Mouse (Mus musculus): Measurements from ENCODE around the gene Faim. TPM values are rescaled to one million over a fixed set of nuclear protein-coding genes. Genes with fewer than 3 reads are reported as not detected.

Gene Faim
- polyA plus RNA-seq, 1 experiment, result 2.9 TPM

DNA sequence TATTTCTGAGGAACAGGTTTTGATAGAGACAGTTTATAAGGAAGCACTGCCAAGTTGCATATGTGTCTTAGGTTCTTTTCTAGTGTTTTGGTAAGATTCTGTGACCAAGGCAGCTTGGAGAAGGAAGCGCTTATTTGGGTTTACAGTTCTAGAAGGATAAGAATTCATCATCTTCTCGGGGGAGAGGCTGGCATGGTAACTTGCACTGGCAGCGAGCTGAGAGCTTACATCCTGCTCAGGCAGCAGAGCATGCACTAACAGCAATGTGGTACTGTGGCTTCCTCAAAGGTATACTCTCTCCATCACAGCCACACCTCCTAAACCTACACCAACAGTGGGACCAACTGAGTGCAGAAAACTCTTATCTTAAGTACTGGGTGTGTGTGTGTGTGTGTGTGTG, 30.6 kb downstream of the Faim start:
- 51% methylated on average over 3 of the region's 3 CpGs for WGBS
- H3K27ac ChIP-seq (ENCODE audit: insufficient read depth, low read length), result no peak overlapping the region
- H3K36me3 ChIP-seq (ENCODE audit: control insufficient read depth, insufficient read depth, low read length), result no peaks in the 10 kb centered on the region
- DNase-seq (ENCODE audit: low read depth in 1 of 2, low spot score in 2 of 2), result no peak
- no peak overlapping the region for H3K4me3 ChIP-seq (ENCODE audit: extremely low read depth, insufficient read depth, insufficient read length)
- no peak for TF ChIP-seq POLR2A (IDR thresholded peaks at IDR 0.05; ENCODE audit: low read depth, low read length)
- no peak for TF ChIP-seq CTCF (IDR thresholded peaks at IDR 0.05; ENCODE audit: extremely low read depth, insufficient read depth, insufficient read length, insufficient replicate concordance)
- H3K27me3 ChIP-seq (ENCODE audit: control insufficient read depth, insufficient read depth, low read length), result no peaks in the 10 kb centered on the region
- H3K4me1 ChIP-seq (ENCODE audit: control insufficient read depth, insufficient read depth, insufficient read length), result no peaks in the 10 kb centered on the region

DNA sequence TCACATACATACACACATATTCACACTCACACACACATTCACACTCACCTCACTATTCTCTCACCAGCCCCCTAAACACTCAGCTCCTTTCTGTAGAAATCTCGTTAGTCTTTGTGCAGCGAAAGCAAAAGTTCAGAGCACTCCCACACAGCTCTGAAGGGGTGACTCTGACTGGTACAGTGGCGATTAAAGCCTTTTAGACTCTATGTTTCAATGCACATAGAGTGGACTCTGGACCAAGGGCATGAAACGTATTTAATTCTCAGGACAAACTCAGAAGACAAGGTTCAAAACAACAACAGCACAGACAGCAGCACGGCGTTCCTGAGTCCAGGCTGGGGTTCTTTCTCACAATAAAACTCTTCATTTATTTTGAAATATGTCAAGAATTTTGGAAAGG, 31.5 kb downstream of the Faim start:
- WGBS, result 88% methylated on average over 6 of the region's 6 CpGs
- no peak overlapping the region for H3K27ac ChIP-seq (ENCODE audit: insufficient read depth, low read length)

DNA sequence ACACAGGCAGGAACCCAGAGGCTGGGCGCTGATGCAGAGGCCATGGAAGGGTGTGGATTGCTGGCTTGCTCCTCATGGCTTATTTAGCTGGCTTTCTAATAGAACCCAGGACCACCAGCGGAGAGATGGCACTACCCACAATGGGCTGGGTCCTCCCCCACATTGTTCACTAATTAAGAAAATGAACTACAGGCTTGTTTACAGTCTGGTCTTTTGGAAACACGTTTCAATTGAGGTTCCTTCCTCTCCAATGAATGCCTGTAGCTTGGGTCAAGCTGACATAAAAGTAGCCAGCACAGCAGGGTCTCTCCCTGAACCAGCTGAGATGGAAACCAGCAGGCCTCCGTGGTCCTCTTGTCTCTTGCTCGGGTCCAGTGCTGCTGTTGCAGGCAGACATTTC, 35.0 kb downstream of the Faim start:
- no peak for DNase-seq (ENCODE audit: low read depth in 1 of 2, low spot score in 2 of 2)
- 71% methylated on average over 5 of the region's 5 CpGs for WGBS
- H3K27me3 ChIP-seq (ENCODE audit: control insufficient read depth, insufficient read depth, low read length), result no peaks in the 10 kb centered on the region
- no peak overlapping the region for H3K27ac ChIP-seq (ENCODE audit: insufficient read depth, low read length)
- no peak for TF ChIP-seq POLR2A (IDR thresholded peaks at IDR 0.05; ENCODE audit: low read depth, low read length)
- H3K4me3 ChIP-seq (ENCODE audit: extremely low read depth, insufficient read depth, insufficient read length), result no peak overlapping the region
- no peaks in the 10 kb centered on the region for H3K36me3 ChIP-seq (ENCODE audit: control insufficient read depth, insufficient read depth, low read length)
- no peaks in the 10 kb centered on the region for H3K4me1 ChIP-seq (ENCODE audit: control insufficient read depth, insufficient read depth, insufficient read length)

More for the DNA sequence above, 31.5 kb downstream of the Faim start:
- TF ChIP-seq POLR2A (IDR thresholded peaks at IDR 0.05; ENCODE audit: low read depth, low read length) (no peak), CTCF (IDR thresholded peaks at IDR 0.05; ENCODE audit: extremely low read depth, insufficient read depth, insufficient read length, insufficient replicate concordance) (no peak)
- H3K4me1 ChIP-seq (ENCODE audit: control insufficient read depth, insufficient read depth, insufficient read length), result no peaks in the 10 kb centered on the region
- no peaks in the 10 kb centered on the region for H3K27me3 ChIP-seq (ENCODE audit: control insufficient read depth, insufficient read depth, low read length)
- no peaks in the 10 kb centered on the region for H3K36me3 ChIP-seq (ENCODE audit: control insufficient read depth, insufficient read depth, low read length)
- no peak overlapping the region for H3K4me3 ChIP-seq (ENCODE audit: extremely low read depth, insufficient read depth, insufficient read length)
- DNase-seq (ENCODE audit: low read depth in 1 of 2, low spot score in 2 of 2), result no peak

DNA sequence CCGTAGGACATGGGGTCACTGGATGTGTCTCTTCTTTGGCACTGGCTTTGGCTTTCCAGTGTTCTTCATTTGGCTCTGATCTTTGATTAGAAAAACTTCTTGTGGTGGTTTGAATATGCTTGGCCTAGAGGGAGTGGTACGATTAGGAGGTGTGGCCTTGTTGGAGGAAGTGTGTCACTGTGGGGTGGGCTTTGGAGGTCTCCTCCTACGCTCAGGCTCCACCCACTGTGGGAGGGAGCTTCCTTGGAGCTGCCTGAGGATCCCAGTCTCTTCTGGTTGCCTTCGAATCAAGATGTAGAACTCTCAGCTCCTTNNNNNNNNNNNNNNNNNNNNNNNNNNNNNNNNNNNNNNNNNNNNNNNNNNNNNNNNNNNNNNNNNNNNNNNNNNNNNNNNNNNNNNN, 35.6 kb downstream of the Faim start:
- Histone ChIP-seq H3K27me3 (ENCODE audit: control insufficient read depth, insufficient read depth, low read length) (no peaks in the 10 kb centered on the region), H3K36me3 (ENCODE audit: control insufficient read depth, insufficient read depth, low read length) (no peaks in the 10 kb centered on the region), H3K27ac (ENCODE audit: insufficient read depth, low read length) (no peak overlapping the region), H3K4me3 (ENCODE audit: extremely low read depth, insufficient read depth, insufficient read length) (no peak overlapping the region), H3K4me1 (ENCODE audit: control insufficient read depth, insufficient read depth, insufficient read length) (no peaks in the 10 kb centered on the region)
- WGBS, result 83% methylated on average over 4 of the region's 4 CpGs
- no peak for TF ChIP-seq POLR2A (IDR thresholded peaks at IDR 0.05; ENCODE audit: low read depth, low read length)
- no peak for TF ChIP-seq CTCF (IDR thresholded peaks at IDR 0.05; ENCODE audit: extremely low read depth, insufficient read depth, insufficient read length, insufficient replicate concordance)
- no peak for DNase-seq (ENCODE audit: low read depth in 1 of 2, low spot score in 2 of 2)

DNA sequence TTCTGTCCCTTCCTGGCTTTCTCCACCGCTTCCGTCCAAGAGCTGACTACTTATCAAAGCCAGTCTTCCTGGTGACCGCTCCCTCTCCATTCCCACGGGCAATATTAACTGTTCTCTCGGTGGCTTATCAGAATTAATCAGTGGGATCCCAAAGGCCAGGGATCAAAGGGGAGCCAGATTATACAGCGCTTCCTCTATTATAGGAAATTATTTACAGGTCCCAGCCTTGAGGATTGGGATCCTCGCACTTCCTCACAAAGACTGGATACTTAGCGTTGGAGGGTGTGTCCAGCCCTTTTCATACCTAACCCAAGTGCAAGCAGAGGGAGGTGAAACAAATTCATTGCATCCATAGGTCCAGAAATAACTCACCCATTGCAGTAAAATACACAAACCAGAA, 45.9 kb downstream of the Faim start:
- no peak overlapping the region for H3K27ac ChIP-seq (ENCODE audit: insufficient read depth, low read length)
- no peaks in the 10 kb centered on the region for H3K27me3 ChIP-seq (ENCODE audit: control insufficient read depth, insufficient read depth, low read length)
- DNase-seq (ENCODE audit: low read depth in 1 of 2, low spot score in 2 of 2), result no peak
- no peaks in the 10 kb centered on the region for H3K36me3 ChIP-seq (ENCODE audit: control insufficient read depth, insufficient read depth, low read length)
- no peak overlapping the region for H3K4me3 ChIP-seq (ENCODE audit: extremely low read depth, insufficient read depth, insufficient read length)
- 88% methylated on average over 8 of the region's 8 CpGs for WGBS
- H3K4me1 ChIP-seq (ENCODE audit: control insufficient read depth, insufficient read depth, insufficient read length), result no peaks in the 10 kb centered on the region
- TF ChIP-seq CTCF (IDR thresholded peaks at IDR 0.05; ENCODE audit: extremely low read depth, insufficient read depth, insufficient read length, insufficient replicate concordance), result no peak
- no peak for TF ChIP-seq POLR2A (IDR thresholded peaks at IDR 0.05; ENCODE audit: low read depth, low read length)

DNA sequence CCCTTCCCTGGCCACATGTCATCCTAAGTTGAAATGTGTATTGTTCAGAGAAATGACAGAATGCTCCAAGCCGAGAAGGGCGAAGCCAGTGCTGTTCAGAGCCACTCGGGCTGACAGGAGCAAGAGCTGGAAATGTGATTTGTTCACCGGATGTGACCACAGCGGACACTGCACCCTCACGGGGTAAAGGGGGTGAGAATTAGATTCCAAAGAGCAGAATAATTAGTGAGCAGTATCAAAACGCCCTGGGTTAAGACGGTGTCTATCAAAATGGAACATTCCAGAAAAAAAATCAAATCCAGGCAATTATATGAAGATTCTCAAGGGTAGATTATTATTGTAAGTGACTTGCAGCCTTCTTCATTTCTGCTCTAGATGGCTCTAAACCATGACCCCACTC, 47.9 kb downstream of the Faim start:
- Histone ChIP-seq H3K4me1 (ENCODE audit: control insufficient read depth, insufficient read depth, insufficient read length) (no peaks in the 10 kb centered on the region), H3K27me3 (ENCODE audit: control insufficient read depth, insufficient read depth, low read length) (no peaks in the 10 kb centered on the region), H3K27ac (ENCODE audit: insufficient read depth, low read length) (no peak overlapping the region), H3K4me3 (ENCODE audit: extremely low read depth, insufficient read depth, insufficient read length) (no peak overlapping the region), H3K36me3 (ENCODE audit: control insufficient read depth, insufficient read depth, low read length) (no peaks in the 10 kb centered on the region)
- WGBS, result 91% methylated on average over 8 of the region's 8 CpGs
- no peak for TF ChIP-seq CTCF (IDR thresholded peaks at IDR 0.05; ENCODE audit: extremely low read depth, insufficient read depth, insufficient read length, insufficient replicate concordance)
- TF ChIP-seq POLR2A (IDR thresholded peaks at IDR 0.05; ENCODE audit: low read depth, low read length), result no peak
- DNase-seq (ENCODE audit: low read depth in 1 of 2, low spot score in 2 of 2), result no peak

DNA sequence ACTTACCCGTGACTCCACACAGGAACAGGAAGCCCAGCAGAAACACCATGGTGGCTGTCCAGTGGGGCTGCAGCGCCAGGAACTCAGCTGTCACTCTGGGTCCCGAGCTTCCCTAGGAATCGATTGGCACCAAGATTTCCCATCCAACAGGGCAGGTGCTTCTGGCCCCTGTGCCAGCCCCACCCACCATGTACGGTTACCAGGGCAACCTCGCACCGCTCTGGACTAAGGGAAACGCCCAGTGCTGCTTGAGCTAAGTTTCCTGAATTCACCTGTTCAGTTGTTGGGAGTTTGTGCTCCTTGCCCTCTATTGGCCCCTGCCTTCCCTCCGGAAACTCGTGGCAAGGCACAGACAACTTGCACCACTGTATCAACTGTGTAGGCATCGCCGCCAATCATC, 49.4 kb downstream of the Faim start, which contains the start of gene Gm1123:
TSS of gene Gm1123 (minus strand) at position 141 of the 400 bp plus-strand sequence.
- WGBS, result 87% methylated on average over 12 of the region's 12 CpGs
- H3K4me3 ChIP-seq (ENCODE audit: extremely low read depth, insufficient read depth, insufficient read length), result no peak within 1 kb of the TSS

More for the DNA sequence above, 49.4 kb downstream of the Faim start, which contains the start of gene Gm1123:
- TF ChIP-seq POLR2A (IDR thresholded peaks at IDR 0.05; ENCODE audit: low read depth, low read length), result no peak
- no peak for TF ChIP-seq CTCF (IDR thresholded peaks at IDR 0.05; ENCODE audit: extremely low read depth, insufficient read depth, insufficient read length, insufficient replicate concordance)
- H3K27me3 ChIP-seq (ENCODE audit: control insufficient read depth, insufficient read depth, low read length), result no peaks in the 10 kb centered on the region
- no peaks in the 10 kb centered on the region for H3K36me3 ChIP-seq (ENCODE audit: control insufficient read depth, insufficient read depth, low read length)
- no peak for DNase-seq (ENCODE audit: low read depth in 1 of 2, low spot score in 2 of 2)
- no peak within 1 kb of the TSS for H3K27ac ChIP-seq (ENCODE audit: insufficient read depth, low read length)
- no peaks in the 10 kb centered on the region for H3K4me1 ChIP-seq (ENCODE audit: control insufficient read depth, insufficient read depth, insufficient read length)

All from spleen, adult 2 months (tissue).